Mouse (Mus musculus) stomach, postnatal 0 days (tissue): ENCODE measurements around the gene Rbks. TPM values are rescaled to one million over a fixed set of nuclear protein-coding genes. Genes with fewer than 3 reads are reported as not detected.
"Not testable (repeated sequence)": the region's sequence is repeated elsewhere in the genome, so short reads cannot be mapped to it uniquely, and the experiment has no call there.

Experiments
- ATAC-seq: fragments of 200-750 bp; cut with Nextera tagmentation; 2 replicates; pipeline ENCODE4 v1.8.0; 2017; ENCODE audit not compliant: low FRiP score, low TSS enrichment
- DNase-seq: peaks from one replicate; pipeline ENCODE4 v3.0.0-alpha.2; 2016; ENCODE audit warnings: low spot score
- H3K27ac ChIP-seq: fragments of 300-500 bp; sonication (generic); replicated peaks from 2 replicates; pipeline ENCODE4 v1.5.1; 2014; ENCODE audit warnings: mild to moderate bottlenecking, control low read depth
- H3K27me3 ChIP-seq: fragments of 300-500 bp; sonication (generic); 2 replicates; pipeline ENCODE4 v1.6.1; 2014; ENCODE audit warnings: low read length; ENCODE audit not compliant: control insufficient read depth, insufficient read depth
- H3K36me3 ChIP-seq: fragments of 300-500 bp; sonication (generic); 2 replicates; pipeline ENCODE4 v1.6.1; 2014; ENCODE audit warnings: low read length, mixed read lengths; ENCODE audit not compliant: control insufficient read depth, insufficient read depth
- H3K4me1 ChIP-seq: fragments of 300-500 bp; sonication (generic); replicated peaks from 2 replicates; pipeline ENCODE4 v1.6.1; 2014; ENCODE audit warnings: antibody characterized with exemption; ENCODE audit not compliant: control insufficient read depth, insufficient read depth
- H3K4me2 ChIP-seq: fragments of 300-500 bp; sonication (generic); replicated peaks from 2 replicates; pipeline ENCODE4 v1.6.1; 2014; ENCODE audit warnings: low read depth, mild to moderate bottlenecking, control low read depth, moderate library complexity
- H3K4me3 ChIP-seq: fragments of 300-500 bp; sonication (generic); 2 replicates; pipeline ENCODE4 v1.5.1; 2014; ENCODE audit warnings: low read depth, low read length, control low read depth
- H3K9ac ChIP-seq: fragments of 300-500 bp; sonication (generic); 2 replicates; pipeline ENCODE4 v1.6.1; 2014; ENCODE audit warnings: mild to moderate bottlenecking, low read length, control low read depth, mixed read lengths
- H3K9me3 ChIP-seq: fragments of 300-500 bp; sonication (generic); 2 replicates; pipeline ENCODE4 v1.6.1; 2016; ENCODE audit warnings: low read length; ENCODE audit not compliant: control insufficient read depth
- CTCF ChIP-seq: IDR thresholded peaks from 2 replicates; pipeline ENCODE4 v1.5.1; 2016; ENCODE audit warnings: antibody characterized with exemption, low read depth, mild to moderate bottlenecking, moderate library complexity
- EP300 ChIP-seq: optimal IDR thresholded peaks from 2 replicates; pipeline ENCODE3; 2016; ENCODE audit warnings: antibody characterized with exemption
- WGBS: fragments of 180-500 bp; shearing (Covaris S2); extraction: QIAGEN DNeasy Blood & Tissue Kit; methylation state at CpG from one replicate; pipeline ENCODE4 v1.1.7; 2014; 5-methylcytosine and 5-hydroxymethylcytosine counted together
- polyA plus RNA-seq: library from polyadenylated mRNA; unstranded; fragments of >200 nt; fragmentation: Nextera tagmentation; extraction: Ambion mirVana; gene quantifications from 2 replicates; pipeline ENCODE4 v1.2.1, GENCODE M21; 2015

Rbks gene
- polyA plus RNA-seq, 1 experiment from 2014 or later = 5.7 TPM

DNA sequence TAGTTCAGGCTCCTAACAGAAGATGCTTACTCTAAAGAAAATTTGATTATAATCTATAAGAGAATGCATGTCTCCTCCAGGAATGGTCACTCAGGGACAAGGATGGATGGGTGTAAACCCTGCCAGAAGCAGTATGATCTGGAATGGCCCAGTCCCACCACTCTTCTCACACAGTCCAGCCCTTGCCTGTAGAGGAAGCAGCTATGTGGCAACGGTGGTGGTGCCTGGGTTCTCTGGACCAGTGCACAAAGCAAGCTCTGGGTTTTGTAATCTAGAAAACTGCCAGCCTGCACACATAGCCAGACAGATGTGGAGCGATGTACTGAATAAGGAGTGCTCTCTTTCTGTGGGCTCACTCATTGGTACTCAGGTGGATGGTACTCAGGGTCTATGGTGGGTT, 56.9 kb downstream of the Rbks start:
- Histone ChIP-seq H3K27me3 (no peaks in the 10 kb centered on the region), H3K36me3 (no peaks in the 10 kb centered on the region), H3K9me3 (no peaks in the 10 kb centered on the region), H3K4me3 (no peak overlapping the region), H3K4me1 (peaks cover 5% of the 10 kb centered on the region; the same call in 1 of the 2 replicates), H3K27ac (no peak overlapping the region), H3K9ac (no peak overlapping the region), H3K4me2 (no peak overlapping the region)
- whole genome bisulfite sequencing = 88% methylated on average over 2 of the region's 2 CpGs
- DNase-seq = no peak
- TF ChIP-seq EP300 (no peak), CTCF (no peak)
- no peak for ATAC-seq

DNA sequence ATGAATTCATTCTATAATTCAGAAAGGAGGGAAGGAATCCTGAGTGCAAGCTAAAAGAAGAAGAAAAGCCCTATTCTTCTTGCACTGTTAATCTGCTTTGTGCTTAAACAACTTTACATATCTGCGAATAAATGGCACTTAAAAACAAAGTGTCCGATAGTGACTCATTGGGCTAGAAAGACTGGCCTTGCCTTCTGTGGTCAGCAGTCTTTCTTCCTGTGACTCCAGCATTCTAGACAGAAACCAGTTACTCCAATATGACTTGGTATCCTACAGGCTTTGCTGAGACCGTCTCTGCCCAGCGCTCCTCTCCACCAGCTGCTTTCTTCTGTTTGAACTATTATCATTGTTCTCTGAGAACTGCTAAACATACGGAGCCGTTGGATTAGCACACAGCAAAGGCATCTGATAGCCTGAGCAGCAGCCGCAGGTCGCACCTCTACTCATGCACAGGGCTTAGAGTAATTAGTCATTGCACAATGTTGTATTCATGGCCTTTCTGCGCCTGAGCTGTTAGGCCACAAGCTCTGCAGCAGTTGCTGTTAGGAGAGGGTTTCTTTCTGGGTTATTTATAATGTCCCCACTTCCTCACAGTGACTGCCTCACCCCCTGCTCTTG, 60.7 kb downstream of the Rbks start:
- no peak overlapping the region for H3K4me3 ChIP-seq
- TF ChIP-seq EP300 (no peak), CTCF (no peak)
- no peak overlapping the region for H3K9ac ChIP-seq
- no peaks in the 10 kb centered on the region for H3K36me3 ChIP-seq
- H3K9me3 ChIP-seq = no peaks in the 10 kb centered on the region
- 34% methylated on average over 9 of the region's 9 CpGs for WGBS
- H3K4me1 ChIP-seq = peaks cover 5% of the 10 kb centered on the region; the same call in 1 of the 2 replicates
- H3K4me2 ChIP-seq = no peak overlapping the region
- H3K27me3 ChIP-seq = no peaks in the 10 kb centered on the region
- DNase-seq = peak; percentile 56
- ATAC-seq = peak; percentile 88
- H3K27ac ChIP-seq = peak overlapping the region; percentile 20; the same call in 1 of the 2 replicates

GRCm38 (mm10) chr5:31634679-31635078, 62.7 kb downstream of the Rbks start:
- no peaks in the 10 kb centered on the region for H3K36me3 ChIP-seq
- ATAC-seq = no peak
- H3K4me2 ChIP-seq = no peak overlapping the region
- no peaks in the 10 kb centered on the region for H3K27me3 ChIP-seq
- H3K9ac ChIP-seq = no peak overlapping the region
- no peak overlapping the region for H3K27ac ChIP-seq
- WGBS = 83% methylated on average over 5 of the region's 5 CpGs
- peaks cover 5% of the 10 kb centered on the region for H3K4me1 ChIP-seq
- H3K9me3 ChIP-seq = no peaks in the 10 kb centered on the region
- TF ChIP-seq CTCF (no peak), EP300 (no peak)
- DNase-seq = no peak
- H3K4me3 ChIP-seq = no peak overlapping the region

DNA sequence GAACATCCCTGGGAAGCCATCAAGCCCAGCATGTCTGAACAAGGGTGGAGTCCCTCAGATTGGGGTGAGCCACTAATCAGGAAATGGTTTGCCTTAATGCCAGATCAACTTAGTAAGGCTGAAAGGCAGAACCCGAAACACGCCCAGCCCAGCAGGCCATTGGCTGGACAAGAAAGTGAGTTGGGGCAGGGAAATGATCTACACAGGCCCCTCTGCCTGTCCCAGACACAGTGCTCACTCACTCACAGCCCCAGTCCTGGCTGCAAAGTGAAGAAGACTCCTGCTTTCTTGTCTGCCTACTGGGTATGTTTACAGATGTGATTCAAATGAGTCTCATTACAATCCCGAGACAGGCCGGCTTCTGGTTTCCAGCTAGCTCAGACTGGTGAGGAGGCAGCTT, 63.3 kb downstream of the Rbks start:
- H3K27ac ChIP-seq = peak overlapping the region; percentile 35; the same call in 1 of the 2 replicates
- DNase-seq (no peak), ATAC-seq (no peak)
- WGBS = 70% methylated on average over 4 of the region's 4 CpGs
- H3K9me3 ChIP-seq = no peaks in the 10 kb centered on the region
- TF ChIP-seq EP300 = no peak
- H3K27me3 ChIP-seq = no peaks in the 10 kb centered on the region
- H3K9ac ChIP-seq = no peak overlapping the region
- no peaks in the 10 kb centered on the region for H3K36me3 ChIP-seq
- no peak overlapping the region for H3K4me3 ChIP-seq
- H3K4me2 ChIP-seq = no peak overlapping the region
- H3K4me1 ChIP-seq = peaks cover 5% of the 10 kb centered on the region

DNA sequence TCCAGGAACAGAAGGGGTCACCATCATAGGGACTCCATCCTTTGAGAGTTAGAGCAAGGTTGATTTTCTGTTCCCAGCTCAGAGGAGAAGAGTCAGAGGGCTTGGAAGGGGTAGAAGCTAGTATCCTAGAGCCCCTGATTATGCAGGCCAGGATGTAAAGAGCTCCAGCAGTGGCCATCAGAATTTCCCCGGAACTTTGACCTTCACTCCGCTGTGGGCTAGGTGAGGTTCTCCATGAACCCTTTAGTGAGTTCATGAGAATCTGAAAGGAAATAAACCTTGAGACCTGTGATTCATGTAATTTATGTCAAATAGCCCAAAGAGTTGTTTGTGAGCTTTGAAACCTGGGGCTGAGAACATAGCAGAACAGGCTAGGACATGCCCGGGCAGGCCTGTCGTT, 66.3 kb downstream of the Rbks start:
- H3K4me2 ChIP-seq, H3K9ac ChIP-seq, H3K36me3 ChIP-seq, H3K27me3 ChIP-seq, ATAC-seq, H3K27ac ChIP-seq, H3K4me3 ChIP-seq, DNase-seq, H3K9me3 ChIP-seq, H3K4me1 ChIP-seq: not testable (repeated sequence)
- WGBS = 94% methylated on average over 4 of the region's 4 CpGs

DNA sequence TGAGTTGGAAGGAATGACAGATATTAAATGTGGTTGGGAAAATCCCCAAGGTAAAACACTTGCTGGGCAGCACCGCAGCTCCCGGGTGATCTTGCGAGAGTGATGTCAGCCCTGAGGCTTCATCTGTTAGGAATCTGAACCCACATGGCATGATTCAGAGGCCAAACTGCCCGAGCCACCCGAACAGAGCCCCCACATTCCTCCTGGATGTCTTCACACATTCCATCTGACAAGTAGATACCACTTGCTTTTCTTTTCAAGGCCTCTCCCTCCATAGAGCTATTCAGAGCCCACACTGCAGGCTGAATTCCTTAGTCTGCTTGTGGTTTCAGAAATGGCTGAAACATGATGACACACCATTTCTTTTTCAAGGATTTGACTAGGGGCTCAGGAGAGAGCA, 67.4 kb downstream of the Rbks start:
- Histone ChIP-seq H3K4me3 (no peak overlapping the region), H3K4me1 (no peaks in the 10 kb centered on the region; the same call in 1 of the 2 replicates), H3K9me3 (no peaks in the 10 kb centered on the region), H3K27me3 (no peaks in the 10 kb centered on the region), H3K4me2 (no peak overlapping the region), H3K27ac (peak overlapping the region; percentile 73), H3K9ac (no peak overlapping the region), H3K36me3 (no peaks in the 10 kb centered on the region)
- TF ChIP-seq CTCF = no peak
- no peak for TF ChIP-seq EP300
- ATAC-seq (peak; percentile 69; the same call in 1 of the 2 replicates), DNase-seq (peak; percentile 27)
- 30% methylated on average over 5 of the region's 5 CpGs for WGBS
